Mouse (Mus musculus) myocyte (in vitro differentiated cells): ENCODE results near the gene Shc1. TPM values are rescaled to one million over a fixed set of nuclear protein-coding genes. Genes with fewer than 3 reads are reported as not detected.

Experiments
- H3K27me3 ChIP-seq: one replicate; pipeline ENCODE4 v1.6.1; 2011; ENCODE audit not compliant: control insufficient read depth, insufficient read depth, insufficient read length
- H3K36me3 ChIP-seq: one replicate; pipeline ENCODE4 v1.6.1; 2011; ENCODE audit not compliant: control insufficient read depth, insufficient read depth
- H3K4me2 ChIP-seq: one replicate; pipeline ENCODE4 v1.6.1; 2011; ENCODE audit warnings: low read depth, control low read depth
- H3K4me3 ChIP-seq: one replicate; pipeline ENCODE4 v1.5.1; 2011; ENCODE audit warnings: mild to moderate bottlenecking, control low read depth, moderate library complexity
- H3K79me2 ChIP-seq: one replicate; pipeline ENCODE4 v1.6.1; 2011; ENCODE audit not compliant: control insufficient read depth, insufficient read depth
- H3ac ChIP-seq: one replicate; pipeline ENCODE4 v1.6.1; 2011; ENCODE audit not compliant: control insufficient read depth, insufficient read length
- CEBPB ChIP-seq: IDR thresholded peaks from 2 replicates; pipeline ENCODE4 v1.6.1; 2011; ENCODE audit warnings: mild to moderate bottlenecking, moderate library complexity; ENCODE audit not compliant: poor library complexity, insufficient read depth, severe bottlenecking
- E2F4 ChIP-seq: IDR thresholded peaks from one replicate; pipeline ENCODE4 v1.6.1; 2011; ENCODE audit warnings: mild to moderate bottlenecking, control low read depth, moderate library complexity; ENCODE audit not compliant: insufficient read depth
- MAX ChIP-seq: IDR thresholded peaks from one replicate; pipeline ENCODE4 v1.6.1; 2011; ENCODE audit warnings: low read depth, mild to moderate bottlenecking, control low read depth
- MYOD1 ChIP-seq, 3 experiments: IDR thresholded peaks; one replicate each; pipeline ENCODE4 v1.6.1; 2011; ENCODE audit warnings: control low read depth in 2 of 3, low read depth in 2 of 3, mild to moderate bottlenecking in 2 of 3, moderate library complexity in 1 of 3; ENCODE audit not compliant: insufficient read length in 2 of 3, control insufficient read depth in 1 of 3
- MYOG ChIP-seq, 3 experiments: IDR thresholded peaks; one replicate each; pipeline ENCODE4 v1.6.1; 2011; ENCODE audit warnings: control low read depth in 2 of 3, low read depth in 2 of 3, mild to moderate bottlenecking in 2 of 3; ENCODE audit not compliant: insufficient read length in 2 of 3, control insufficient read depth in 1 of 3, insufficient read depth in 1 of 3
- POLR2A ChIP-seq: IDR thresholded peaks from one replicate; pipeline ENCODE4 v1.6.1; 2011; ENCODE audit warnings: low read depth, mild to moderate bottlenecking, control low read depth, moderate library complexity; ENCODE audit not compliant: insufficient read length
- POLR2AphosphoS2 ChIP-seq: IDR thresholded peaks from one replicate; pipeline ENCODE4 v1.6.1; 2011; ENCODE audit warnings: low read depth, control low read depth; ENCODE audit not compliant: insufficient read length
- REST ChIP-seq: IDR thresholded peaks from one replicate; pipeline ENCODE4 v1.6.1; 2011; ENCODE audit warnings: mild to moderate bottlenecking, control low read depth, moderate library complexity; ENCODE audit not compliant: insufficient read depth, insufficient read length
- SRF ChIP-seq: IDR thresholded peaks from one replicate; pipeline ENCODE4 v1.6.1; 2011; ENCODE audit warnings: low read depth; ENCODE audit not compliant: control insufficient read depth, insufficient read length
- TCF12 ChIP-seq: IDR thresholded peaks from one replicate; pipeline ENCODE4 v1.6.1; 2011; ENCODE audit warnings: mild to moderate bottlenecking, control low read depth; ENCODE audit not compliant: poor library complexity, insufficient read depth, severe bottlenecking
- TCF3 ChIP-seq: IDR thresholded peaks from one replicate; pipeline ENCODE4 v1.6.1; 2011; ENCODE audit warnings: low read depth, control low read depth; ENCODE audit not compliant: insufficient read length
- USF1 ChIP-seq: IDR thresholded peaks from one replicate; pipeline ENCODE4 v1.6.1; 2011; ENCODE audit warnings: low read depth, mild to moderate bottlenecking, control low read depth, moderate library complexity
- polyA plus RNA-seq: library from polyadenylated mRNA; unstranded; fragments of >200 nt; fragmentation: generic; extraction: Trizol; gene quantifications from one replicate; pipeline ENCODE4 v1.2.1, GENCODE M21; 2012; ENCODE audit warnings: missing spikeins

The Shc1 gene
- polyA plus RNA-seq, 1 experiment: 95.5 TPM

- H3K27me3 ChIP-seq: no peaks in the 10 kb centered on the region
- peak within 1 kb of the TSS; percentile 66 for H3ac ChIP-seq
- peak within 1 kb of the TSS; percentile 90 for H3K4me2 ChIP-seq
- H3K79me2 ChIP-seq: peaks cover 29% of the 10 kb centered on the region
- H3K4me3 ChIP-seq: peak within 1 kb of the TSS; percentile 99
- no peaks in the 10 kb centered on the region for H3K36me3 ChIP-seq
- TF ChIP-seq POLR2AphosphoS2 (peak; percentile 32), SRF (no peak), TCF12 (no peak), MYOG (IDR thresholded peaks at IDR 0.05; ENCODE audit: control insufficient read depth in 1 of 3, insufficient read depth in 1 of 3, insufficient read length in 2 of 3, low read depth in 2 of 3) (peak in 1 of 3 experiments; percentile 37), E2F4 (no peak), POLR2A (peak; percentile 51), MAX (no peak), REST (no peak), CEBPB (no peak), TCF3 (no peak), MYOD1 (IDR thresholded peaks at IDR 0.05; ENCODE audit: control insufficient read depth in 1 of 3, insufficient read length in 2 of 3, low read depth in 2 of 3) (peak in 1 of 3 experiments; percentile 25), USF1 (no peak)
Observed at GRCm38 (mm10) chr3:89394006-89394893, 24.0 kb upstream of the Shc1 start, which contains the start of gene Zbtb7b. Zbtb7b (minus strand) TSS chr3:89394776.

DNA sequence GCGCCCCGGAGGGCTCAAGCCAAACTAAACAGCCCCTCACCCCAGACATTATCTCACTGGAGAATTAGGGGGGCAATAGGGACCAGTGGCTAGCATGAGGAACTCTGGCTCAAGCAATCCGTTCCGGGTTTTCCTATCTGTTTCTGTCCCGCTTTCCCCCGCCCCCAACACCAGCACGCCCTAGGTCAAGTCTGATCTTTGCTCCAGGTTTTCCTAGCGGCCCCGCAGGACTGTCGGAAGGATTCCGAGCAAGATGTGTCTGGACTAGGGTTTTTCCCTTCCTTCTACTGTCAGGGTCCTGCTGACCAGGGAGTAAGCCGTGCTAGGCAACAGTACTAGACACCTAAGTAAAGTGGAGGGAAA lies 23.4 kb upstream of the Shc1 start:
- Histone ChIP-seq H3K4me3 (peak overlapping the region; percentile 99), H3K4me2 (peak overlapping the region; percentile 90)
- no peak for TF ChIP-seq TCF3
- TF ChIP-seq POLR2A: peak; percentile 51

DNA sequence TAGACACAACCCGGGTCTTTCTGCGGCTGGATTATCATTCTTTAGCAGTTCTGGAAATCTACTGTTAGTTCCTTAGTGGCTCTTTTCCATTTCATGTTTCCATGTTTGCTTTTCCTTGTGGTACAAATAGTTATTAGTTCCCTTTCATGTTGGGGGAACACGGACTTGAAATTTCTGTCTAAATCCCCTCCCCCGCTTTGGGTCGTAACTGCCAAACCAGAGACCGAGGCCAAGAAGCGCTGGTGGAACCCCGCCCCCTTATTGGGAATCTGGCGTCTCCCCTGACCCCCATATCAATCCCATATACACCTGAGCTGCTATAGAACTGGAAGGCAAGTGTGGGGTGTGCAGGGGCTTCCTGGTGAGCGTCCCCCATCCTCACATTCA lies 22.8 kb upstream of the Shc1 start:
- peaks cover 17% of the 10 kb centered on the region for H3K79me2 ChIP-seq
- peak overlapping the region; percentile 99 for H3K4me3 ChIP-seq
- no peak for TF ChIP-seq SRF
- no peak for TF ChIP-seq TCF3
- TF ChIP-seq MAX: no peak
- no peak for TF ChIP-seq MYOD1 (IDR thresholded peaks at IDR 0.05; ENCODE audit: control insufficient read depth in 1 of 3, insufficient read length in 2 of 3, low read depth in 2 of 3)
- TF ChIP-seq POLR2AphosphoS2: no peak
- no peak for TF ChIP-seq E2F4
- TF ChIP-seq TCF12: no peak
- TF ChIP-seq MYOG (IDR thresholded peaks at IDR 0.05; ENCODE audit: control insufficient read depth in 1 of 3, insufficient read depth in 1 of 3, insufficient read length in 2 of 3, low read depth in 2 of 3): no peak
- TF ChIP-seq USF1: no peak
- no peak for TF ChIP-seq POLR2A

More for the DNA sequence above, 23.4 kb upstream of the Shc1 start:
- H3K36me3 ChIP-seq: no peaks in the 10 kb centered on the region
- H3K27me3 ChIP-seq: no peaks in the 10 kb centered on the region
- H3ac ChIP-seq: no peak overlapping the region
- peaks cover 22% of the 10 kb centered on the region for H3K79me2 ChIP-seq

GRCm38 (mm10) chr3:89395806-89396653 lies 22.2 kb upstream of the Shc1 start:
- Histone ChIP-seq H3ac (no peak overlapping the region), H3K36me3 (no peaks in the 10 kb centered on the region), H3K27me3 (no peaks in the 10 kb centered on the region), H3K4me2 (peak overlapping the region; percentile 90), H3K79me2 (peaks cover 12% of the 10 kb centered on the region), H3K4me3 (peak overlapping the region; percentile 99)
- TF ChIP-seq MYOD1 (IDR thresholded peaks at IDR 0.05; ENCODE audit: control insufficient read depth in 1 of 3, insufficient read length in 2 of 3, low read depth in 2 of 3) (peak in 1 of 3 experiments; percentile 3), MAX (no peak), POLR2AphosphoS2 (peak; percentile 33)

More for the DNA sequence above, 22.8 kb upstream of the Shc1 start:
- Histone ChIP-seq H3K27me3 (no peaks in the 10 kb centered on the region), H3ac (no peak overlapping the region), H3K36me3 (no peaks in the 10 kb centered on the region), H3K4me2 (peak overlapping the region; percentile 90)

DNA sequence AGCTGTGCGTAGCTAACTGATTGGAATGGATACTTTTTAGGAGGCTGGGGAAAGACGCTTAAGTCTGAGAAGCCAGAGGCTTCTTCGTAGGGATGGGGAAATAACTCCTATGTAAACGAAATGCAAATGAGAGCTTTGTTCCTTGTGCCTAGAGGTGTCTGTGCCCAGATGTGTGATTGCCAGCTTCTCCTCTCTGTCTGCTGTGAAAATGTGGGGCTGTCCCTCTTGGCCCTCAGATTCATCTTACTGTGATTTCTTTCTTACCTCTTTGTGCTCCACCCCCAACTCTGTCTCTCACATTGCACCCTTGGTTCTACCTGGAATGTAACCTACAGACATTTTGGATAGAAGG lies 21.6 kb upstream of the Shc1 start:
- TF ChIP-seq SRF: no peak
- peak overlapping the region; percentile 99 for H3K4me3 ChIP-seq

More for the DNA sequence above, 21.6 kb upstream of the Shc1 start:
- H3K36me3 ChIP-seq: no peaks in the 10 kb centered on the region
- no peak overlapping the region for H3ac ChIP-seq
- H3K4me2 ChIP-seq: peak overlapping the region; percentile 90
- no peaks in the 10 kb centered on the region for H3K27me3 ChIP-seq
- H3K79me2 ChIP-seq: peaks cover 7% of the 10 kb centered on the region
